Comparison of ENCODE assay signal across 26 mouse cellular contexts in the genomic region with DNA sequence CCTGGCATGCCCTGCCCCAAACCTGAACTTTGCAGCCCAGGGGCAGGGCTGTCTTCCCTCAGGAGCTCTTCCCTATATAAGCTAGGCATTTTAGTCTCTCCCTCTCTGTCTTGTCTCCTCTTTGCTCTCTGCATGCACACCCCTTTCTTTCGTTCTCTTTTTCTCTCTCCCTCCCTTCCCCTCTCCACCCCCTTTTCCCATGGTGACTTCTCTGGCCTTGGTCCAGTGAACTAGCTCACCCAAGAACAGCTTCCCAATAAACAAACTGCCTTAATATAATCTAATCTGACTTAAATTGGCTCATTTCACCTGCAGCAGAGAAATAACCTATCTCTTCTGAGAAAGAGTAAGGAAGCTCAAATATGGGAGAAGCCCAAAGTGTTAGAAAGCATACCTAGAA. TPM values are rescaled to one million over a fixed set of nuclear protein-coding genes. Genes with fewer than 3 reads are reported as not detected.
A peak's percentile ranks its signal among the peaks of the same experiment; 100 is the strongest.
DNase-seq lines count a peak whose midpoint lies in the region; ATAC-seq and TF ChIP-seq lines count a peak whose summit lies in the region.
"Had no signal": no experiment of that assay in that cellular context is flagged by ENCODE, and none has a peak within 500 bp of the region (broad histone marks: within the 10 kb centered on the region; RNA-seq: fewer than 3 reads in every experiment).

No protein-coding gene starts in this region.

- TF ChIP-seq CTCF in liver, postnatal 0 days (IDR thresholded peaks at IDR 0.05; ENCODE audit: low read depth), result no peak

- no peaks in the 10 kb centered on the region for H3K27me3 ChIP-seq in liver, postnatal 0 days (ENCODE audit: insufficient read depth, low read length)
- H3K27me3 ChIP-seq: CH12.LX; forebrain, embryonic 13.5 days; heart, embryonic 13.5 days; hindbrain, embryonic 15.5 days; kidney, embryonic 15.5 days had no signal

- peak overlapping the region; percentile 34 for H3K27ac ChIP-seq in liver, postnatal 0 days (ENCODE audit: low read depth)
- H3K27ac ChIP-seq: embryonic facial prominence, embryonic 10.5 days; forebrain, embryonic 13.5 days; heart, embryonic 13.5 days; hindbrain, embryonic 15.5 days; kidney, embryonic 15.5 days had no signal

- H3K9ac ChIP-seq in liver, postnatal 0 days (replicated peaks), result no peak overlapping the region
- H3K9ac ChIP-seq: forebrain, embryonic 13.5 days; forebrain, postnatal 0 days; heart, embryonic 13.5 days; hindbrain, embryonic 15.5 days; kidney, embryonic 15.5 days had no signal

- ATAC-seq in liver, postnatal 0 days, result no peak
- ATAC-seq: forebrain, embryonic 13.5 days; forebrain, postnatal 0 days; intestine, embryonic 16.5 days had no signal

- 54% methylated on average over 1 of the region's 1 CpGs for WGBS in liver, postnatal 0 days (ENCODE audit: insufficient replicate concordance)

- TF ChIP-seq EP300 in liver, postnatal 0 days (IDR thresholded peaks at IDR 0.05; ENCODE audit: low read depth), result no peak

- DNase-seq in adrenal gland, postnatal 14 days, result peak; percentile 28
- DNase-seq in adrenal gland, adult 18-20 months (ENCODE audit: low spot score in 2 of 2), result no peak
- DNase-seq in heart, adult 18-20 months, result peak; percentile 41 to 48
- no peak for DNase-seq in heart, postnatal 25 days (ENCODE audit: low spot score)
- no peak for DNase-seq in liver, postnatal 0 days
- DNase-seq in liver, result no peak
- peak; percentile 4 for DNase-seq in skeletal muscle tissue, adult 2 months (ENCODE audit: low read depth, low spot score)
- DNase-seq in layer of hippocampus, postnatal 10 days (ENCODE audit: low spot score in 2 of 2), result no peak
- DNase-seq: adrenal gland, postnatal 36 days; cerebellum, adult 11-12 months; cerebellum, adult 9-10 months; cerebellum, postnatal 25 days; forebrain, postnatal 0 days; gastrocnemius, postnatal 10 days; kidney, adult 2 months had no signal

- H3K4me3 ChIP-seq in liver, postnatal 0 days (ENCODE audit: low read depth, low read length), result no peak overlapping the region
- H3K4me3 ChIP-seq: embryonic facial prominence, embryonic 10.5 days; forebrain, embryonic 13.5 days; heart, embryonic 13.5 days; hindbrain, embryonic 15.5 days; kidney, embryonic 15.5 days had no signal

- intact Hi-C loops in heart, postnatal 25 days (cut with DNase I), result loop anchor here (10.0 kb wide), 2 partner anchors 126 to 196 kb away; a partner anchor contains a TSS

- no peaks in the 10 kb centered on the region for H3K9me3 ChIP-seq in liver, postnatal 0 days (ENCODE audit: low read length)
- H3K9me3 ChIP-seq: embryonic facial prominence, embryonic 10.5 days; forebrain, embryonic 13.5 days; heart, embryonic 13.5 days; hindbrain, embryonic 15.5 days; kidney, embryonic 15.5 days had no signal

- H3K4me1 ChIP-seq in liver, postnatal 0 days (ENCODE audit: insufficient read depth), result peaks cover 15% of the 10 kb centered on the region
- H3K4me1 ChIP-seq: embryonic facial prominence, embryonic 10.5 days; forebrain, embryonic 13.5 days; hindbrain, embryonic 15.5 days; kidney, embryonic 15.5 days had no signal

- no peaks in the 10 kb centered on the region for H3K36me3 ChIP-seq in liver, postnatal 0 days (replicated peaks; ENCODE audit: insufficient read depth, low read length)
- H3K36me3 ChIP-seq: embryonic facial prominence, embryonic 10.5 days; hindbrain, embryonic 15.5 days; kidney, embryonic 15.5 days had no signal

- H3K4me2 ChIP-seq in liver, postnatal 0 days (ENCODE audit: low read depth, low read length), result no peak overlapping the region
- H3K4me2 ChIP-seq: forebrain, embryonic 13.5 days; heart, embryonic 13.5 days; hindbrain, embryonic 15.5 days; kidney, embryonic 15.5 days had no signal

RNA-seq across cellular contexts. Expression of a gene that starts 27.1 kb away (rescaled TPM):
- total RNA-seq in adrenal gland, postnatal 14 days (2021), result 14.9 and 15.2 TPM in 2 replicates
- total RNA-seq in adrenal gland, adult 18-20 months (2021), result 10 to 100 TPM; 14.1 to 15.7 TPM
- 10 to 100 TPM; 32.1 to 36.0 TPM for total RNA-seq in heart, adult 18-20 months (2021)
- 10 to 100 TPM; 29.2 to 38.2 TPM for total RNA-seq in heart, postnatal 25 days (2021)
- 10.3 and 11.4 TPM in 2 replicates for polyA plus RNA-seq in liver, postnatal 0 days (2015; fragmentation: Nextera tagmentation; extraction: Ambion mirVana)
- total RNA-seq in layer of hippocampus, postnatal 10 days (2021), result 1 to 10 TPM; 6.9 to 9.2 TPM

RNA-seq across cellular contexts. Expression of a gene that starts 50.1 kb away (rescaled TPM):
- total RNA-seq in adrenal gland, postnatal 14 days (2021), result not detected in 2 replicates
- total RNA-seq in adrenal gland, adult 18-20 months (2021), result not detected
- total RNA-seq in heart, adult 18-20 months (2021), result not detected
- total RNA-seq in heart, postnatal 25 days (2021), result not detected
- not detected in 2 replicates for polyA plus RNA-seq in liver, postnatal 0 days (2015; fragmentation: Nextera tagmentation; extraction: Ambion mirVana)
- total RNA-seq in layer of hippocampus, postnatal 10 days (2021), result not detected
- total RNA-seq: adrenal gland, postnatal 36 days; CH12.LX; forebrain, postnatal 0 days; gastrocnemius, postnatal 10 days had no signal
- polyA plus RNA-seq: C2C12; embryonic facial prominence, embryonic 10.5 days; embryonic facial prominence, embryonic 14.5 days; forebrain, embryonic 13.5 days; forebrain, postnatal 0 days; gonadal fat pad, adult 2 months; heart, embryonic 13.5 days; heart, postnatal 0 days; hindbrain, embryonic 15.5 days; intestine, embryonic 16.5 days; kidney, adult 2 months; kidney, embryonic 15.5 days had no signal

Comparison
In these comparisons a context has a peak if more than half of its experiments do, and no peak if none do; other contexts are left out.
1. DNase-seq: peak in adrenal gland, postnatal 14 days (single experiment), heart, adult 18-20 months (2 of 2) and skeletal muscle tissue, adult 2 months (single experiment); none in adrenal gland, adult 18-20 months (0 of 2), heart, postnatal 25 days (single experiment), liver, postnatal 0 days (single experiment), liver (single experiment) and layer of hippocampus, postnatal 10 days (0 of 2).